Mouse (Mus musculus) 3T3-L1 (cell line): ENCODE measurements around the gene Enkd1.
A peak's percentile ranks its signal among the peaks of the same experiment; 100 is the strongest.

Experiments
- DNase-seq: peaks from one replicate; pipeline ENCODE4 v3.0.0-alpha.2; 2015; ENCODE audit warnings: low read depth, low spot score

Enkd1 gene

DNA sequence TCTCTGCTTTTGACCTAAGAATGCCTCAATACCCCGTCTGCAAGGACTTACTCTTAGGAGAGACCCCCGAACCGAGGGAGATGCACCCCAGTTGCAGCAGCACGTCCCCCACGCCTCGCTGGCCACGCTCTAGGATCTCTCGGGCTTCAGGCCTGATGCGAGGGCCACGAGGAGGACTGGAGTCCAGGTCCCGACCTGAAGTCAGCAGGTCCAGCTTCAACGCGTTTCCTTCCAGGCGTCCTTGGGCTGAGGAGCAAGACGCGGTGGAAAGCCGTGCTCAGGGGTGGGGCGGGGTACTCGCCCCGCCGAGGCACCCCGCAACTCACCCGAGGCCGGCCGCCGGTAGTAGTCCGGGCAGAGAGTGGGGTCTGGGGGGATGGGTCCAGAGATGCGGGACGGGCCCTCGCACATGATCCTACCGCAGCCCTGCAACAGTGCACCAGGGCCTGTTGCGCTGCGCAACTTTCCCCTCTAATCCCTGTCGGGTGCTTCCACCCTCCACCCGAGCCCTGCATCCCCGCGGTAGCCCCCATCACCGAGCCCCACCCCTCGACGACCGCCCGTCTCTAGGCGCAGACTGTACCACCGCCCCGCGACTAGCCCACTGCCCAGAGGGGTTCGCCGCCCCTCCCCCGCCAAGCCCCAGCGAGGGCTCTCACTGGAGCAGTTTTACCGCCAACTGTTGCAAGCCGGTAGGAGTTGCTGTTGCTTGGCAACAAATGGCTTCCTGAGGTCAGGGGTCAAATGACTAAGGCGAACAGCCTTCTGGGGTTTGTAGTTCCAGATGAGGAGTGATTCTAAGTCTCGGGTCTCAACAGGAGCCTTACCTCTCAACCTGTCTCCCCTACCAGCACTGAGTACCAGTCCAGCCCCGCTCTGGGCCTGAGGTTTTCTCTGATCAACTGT, at the start of gene Enkd1, which contains the start of gene 4933405L10Rik:
Gene Enkd1, minus strand, starts transcription at position 713 of the 906 bp plus-strand sequence.
Gene 4933405L10Rik, plus strand, starts transcription at position 158 of the 906 bp plus-strand sequence.
- DNase-seq: peak; percentile 96

DNA sequence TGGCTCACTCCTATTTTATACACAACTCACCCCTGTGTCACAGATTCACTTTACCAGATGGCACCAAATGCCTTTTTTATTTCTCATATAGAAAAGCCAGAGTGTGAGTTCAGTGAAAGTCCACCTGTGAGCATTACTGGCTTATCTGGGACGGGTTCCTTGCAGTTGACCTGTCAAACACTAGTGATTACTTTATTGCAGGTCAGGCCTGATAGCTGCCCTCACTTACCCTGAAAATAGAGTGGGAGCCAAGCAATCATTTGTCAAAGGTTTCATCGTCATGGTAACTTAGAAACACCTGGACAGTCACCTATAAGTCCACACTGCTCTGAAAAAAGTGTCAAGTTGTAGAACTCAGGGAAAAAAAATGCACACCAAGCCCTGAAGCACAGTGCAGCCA, 46.7 kb upstream of the Enkd1 start:
- DNase-seq: no peak

DNA sequence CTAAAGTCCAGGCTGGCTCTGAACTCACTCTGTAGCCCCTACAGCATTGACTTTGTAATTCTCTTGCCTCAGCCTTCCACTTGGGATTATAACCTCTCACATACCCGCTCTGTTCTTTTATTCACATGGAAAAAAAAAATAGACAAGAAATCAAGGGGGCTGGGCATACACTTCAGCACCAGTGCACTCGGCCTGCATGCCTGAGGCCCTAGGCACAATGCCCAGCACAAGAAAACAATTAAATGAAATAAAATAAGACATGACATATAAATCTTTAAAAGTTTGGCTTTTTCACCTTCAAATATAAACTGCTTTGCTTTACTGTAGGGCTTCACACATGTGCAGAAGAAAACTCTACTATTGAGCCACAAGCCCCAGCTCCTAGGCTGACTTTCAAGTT, 45.9 kb upstream of the Enkd1 start:
- DNase-seq: peak; percentile 67

DNA sequence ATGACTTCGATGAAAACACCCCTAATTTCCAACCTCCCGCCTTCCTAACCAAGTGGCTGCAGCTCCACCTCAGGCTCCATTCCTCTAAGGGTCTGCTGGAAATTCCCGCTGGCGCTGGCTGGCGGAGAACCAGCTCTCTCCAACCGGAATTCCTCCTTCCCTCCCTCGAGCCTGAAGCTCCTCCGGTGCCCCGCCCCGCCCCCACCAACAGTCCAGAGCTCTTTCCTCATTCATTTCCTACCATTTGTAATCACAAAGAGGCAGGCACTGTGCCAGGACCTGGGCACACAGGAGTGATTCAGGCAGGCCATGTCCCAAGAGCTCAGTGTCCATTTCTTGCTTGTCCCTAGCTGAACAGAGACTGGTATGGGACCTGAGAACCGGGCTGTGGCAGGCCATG, 42.6 kb upstream of the Enkd1 start:
- DNase-seq: peak; percentile 88

DNA sequence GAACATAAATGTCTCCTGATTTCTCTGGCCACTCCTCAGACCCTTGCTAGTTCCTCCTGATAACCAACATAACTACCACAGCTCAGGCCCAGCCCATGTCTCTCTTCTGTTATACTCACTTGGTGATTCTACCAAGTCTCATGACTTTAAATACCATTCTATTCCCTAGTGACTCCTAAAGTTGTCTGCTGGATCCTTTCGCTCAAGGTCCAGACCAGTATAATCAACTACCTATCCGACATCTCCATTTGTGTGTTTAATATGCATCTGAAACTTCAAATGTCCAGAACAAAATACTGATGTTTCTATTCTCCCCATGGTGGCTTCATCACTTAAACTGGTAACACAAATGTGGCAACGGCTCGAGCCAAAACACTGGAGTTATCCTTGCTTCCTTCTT, 35.3 kb upstream of the Enkd1 start:
- DNase-seq: peak; percentile 50

DNA sequence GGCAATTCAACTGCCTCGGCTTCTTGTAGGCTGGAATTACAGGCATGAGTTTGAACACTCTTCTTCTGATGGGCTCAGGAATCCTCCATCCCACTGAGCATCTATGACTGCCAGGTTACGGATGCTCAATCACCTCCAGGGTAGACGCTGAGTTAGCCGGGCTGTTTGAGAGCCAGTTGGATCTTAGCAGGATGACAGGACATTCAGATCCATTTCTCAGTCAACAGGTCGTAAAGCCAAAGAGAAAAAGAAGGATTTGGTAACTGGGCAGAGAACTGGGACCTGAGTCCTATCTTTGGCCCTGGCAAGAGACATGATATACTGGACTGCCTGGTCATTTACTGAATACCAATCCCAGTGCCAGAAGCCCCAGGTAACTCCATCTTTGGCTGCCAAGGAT, 31.2 kb upstream of the Enkd1 start:
- DNase-seq: no peak

DNA sequence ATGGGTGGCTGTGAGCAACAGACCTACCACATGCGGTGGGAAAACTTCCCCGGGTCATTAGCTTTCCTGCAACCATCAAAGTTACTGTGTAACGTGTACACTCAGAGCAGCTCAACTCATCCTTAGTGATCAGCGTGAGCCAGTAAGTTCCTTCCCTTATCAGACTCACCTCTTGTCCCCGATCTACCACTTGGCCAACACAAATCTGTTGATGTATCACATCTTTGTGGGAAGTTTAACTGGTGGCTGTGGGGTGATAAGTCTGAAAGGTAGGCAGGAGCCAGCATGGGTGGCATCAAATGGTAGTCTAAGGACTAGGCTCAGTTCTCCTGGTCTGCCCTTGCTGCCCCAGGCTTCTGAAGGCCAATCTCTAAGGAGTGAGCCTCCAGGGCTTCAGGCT, 24.2 kb upstream of the Enkd1 start:
- no peak for DNase-seq

DNA sequence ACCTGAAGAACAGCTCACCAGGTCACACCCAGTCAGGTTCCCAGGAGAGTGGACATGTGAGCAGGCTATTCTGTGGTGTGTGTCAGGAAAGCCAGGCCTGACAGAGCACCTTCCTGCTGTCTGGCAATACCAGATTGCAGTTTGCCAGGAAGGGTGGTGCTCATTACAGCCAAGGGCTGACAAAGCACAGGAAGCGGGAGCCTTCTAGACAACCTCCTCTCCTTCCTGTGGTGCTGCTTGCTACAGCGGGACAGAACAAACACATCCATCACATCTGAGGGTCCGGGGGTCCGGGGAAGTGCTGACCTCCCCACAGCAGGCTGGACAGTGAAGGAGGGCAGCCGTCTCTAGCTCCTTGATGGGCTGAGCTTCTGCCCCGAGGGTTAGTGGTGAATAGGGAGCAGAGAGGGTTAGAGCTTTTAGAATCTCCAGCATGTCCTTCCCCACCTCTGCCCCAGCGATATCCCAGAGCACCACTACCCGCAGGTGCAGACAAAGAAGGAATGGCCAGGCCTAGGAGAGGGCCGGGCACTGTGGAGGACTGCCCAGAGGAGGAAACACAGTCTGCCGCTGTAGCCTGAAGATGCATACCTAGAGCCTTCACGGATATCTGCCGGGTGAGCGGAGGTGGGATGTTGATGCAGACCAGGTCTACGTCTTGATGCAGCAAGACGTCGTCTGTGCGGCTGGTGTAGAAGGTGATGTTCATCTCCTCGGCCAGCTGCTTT, 19.6 kb upstream of the Enkd1 start:
- DNase-seq: no peak

DNA sequence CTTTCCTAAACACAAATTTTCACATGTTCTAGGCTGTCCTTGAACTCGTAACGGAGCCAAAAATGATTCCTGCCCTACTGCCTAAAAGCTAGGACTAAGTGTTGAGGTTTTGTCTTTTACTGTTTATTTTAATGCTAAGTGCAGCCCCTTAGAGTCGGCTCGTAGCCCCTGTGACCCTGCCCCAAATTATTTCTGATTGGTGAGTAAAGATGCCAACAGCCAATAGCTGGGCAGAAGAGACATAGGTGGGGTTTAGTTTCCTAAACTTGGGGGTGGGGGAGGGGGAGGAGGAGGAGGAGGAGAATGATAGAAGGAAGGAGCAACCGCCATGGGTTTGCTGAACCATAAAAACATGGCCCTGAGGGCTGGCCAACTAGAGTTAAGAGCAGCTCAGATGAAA, 17.7 kb upstream of the Enkd1 start:
- DNase-seq: no peak

DNA sequence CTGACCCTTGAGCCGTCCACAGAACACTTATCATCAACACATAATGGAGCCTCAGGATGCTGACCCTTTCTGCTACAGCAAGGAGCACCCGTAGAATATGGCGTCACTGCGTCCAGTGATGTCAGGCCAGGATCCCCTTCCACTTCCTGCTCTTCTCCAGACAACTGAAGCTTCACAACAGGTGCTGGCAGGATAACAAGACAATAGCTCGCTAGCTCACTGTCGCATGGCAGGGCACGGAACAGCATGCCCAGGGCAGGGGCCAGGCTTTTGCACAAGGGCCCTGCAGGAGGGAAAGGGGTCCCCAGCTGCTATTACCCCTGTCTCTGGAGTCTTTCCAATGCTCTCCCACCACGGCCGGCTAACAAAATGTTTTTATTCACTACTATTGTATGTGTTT, 14.9 kb upstream of the Enkd1 start:
- DNase-seq: no peak

DNA sequence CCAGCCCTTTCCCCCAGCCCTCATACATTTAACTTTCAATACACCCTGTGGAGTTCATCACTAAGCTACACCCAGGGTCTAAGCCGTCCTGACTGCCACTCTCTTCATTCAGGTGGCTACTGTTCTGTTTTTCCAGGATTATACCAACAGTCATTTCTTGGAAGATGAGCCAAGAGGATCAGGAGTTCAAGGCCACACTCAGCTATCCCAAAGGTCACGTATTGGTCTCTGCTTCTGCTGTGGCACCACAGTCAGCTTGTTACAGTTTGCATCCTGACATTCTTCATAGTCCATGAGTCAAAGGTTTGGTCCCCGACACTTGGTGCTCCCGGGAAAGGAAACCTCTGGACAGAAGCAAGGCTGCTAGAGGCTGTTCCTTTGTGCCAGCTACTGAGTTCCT, 11.6 kb upstream of the Enkd1 start:
- DNase-seq: no peak

DNA sequence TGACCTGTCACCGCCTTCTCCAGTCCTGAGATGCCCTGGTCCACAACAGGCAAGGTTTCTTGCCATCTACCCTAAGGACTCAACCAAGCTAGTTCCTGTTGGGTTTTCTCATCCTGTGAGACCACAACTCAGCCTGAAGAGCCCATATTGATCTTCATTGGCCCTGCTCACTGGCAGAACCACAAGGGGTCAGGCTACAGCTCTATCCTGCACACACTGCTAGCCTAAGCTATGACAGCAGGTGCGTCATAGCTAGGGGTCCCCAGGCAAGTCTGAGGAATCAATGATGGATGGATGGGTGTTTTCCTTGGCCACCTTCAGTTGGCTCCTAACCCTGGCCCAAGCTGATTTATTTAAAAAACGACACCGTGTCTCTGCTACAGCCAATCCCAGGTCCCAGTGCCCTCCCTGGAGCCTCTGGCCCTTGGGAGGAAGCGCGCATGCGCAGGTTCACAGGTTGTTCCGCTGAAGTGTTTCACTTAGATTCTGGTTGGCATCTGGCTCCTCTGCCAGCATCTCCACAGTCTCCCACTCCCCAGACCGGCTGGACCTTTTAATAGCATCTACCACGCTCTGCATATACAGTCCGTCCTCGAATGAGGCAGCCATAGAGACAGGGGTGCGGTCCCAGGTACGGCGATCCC, 8.4 kb upstream of the Enkd1 start:
- no peak for DNase-seq

DNA sequence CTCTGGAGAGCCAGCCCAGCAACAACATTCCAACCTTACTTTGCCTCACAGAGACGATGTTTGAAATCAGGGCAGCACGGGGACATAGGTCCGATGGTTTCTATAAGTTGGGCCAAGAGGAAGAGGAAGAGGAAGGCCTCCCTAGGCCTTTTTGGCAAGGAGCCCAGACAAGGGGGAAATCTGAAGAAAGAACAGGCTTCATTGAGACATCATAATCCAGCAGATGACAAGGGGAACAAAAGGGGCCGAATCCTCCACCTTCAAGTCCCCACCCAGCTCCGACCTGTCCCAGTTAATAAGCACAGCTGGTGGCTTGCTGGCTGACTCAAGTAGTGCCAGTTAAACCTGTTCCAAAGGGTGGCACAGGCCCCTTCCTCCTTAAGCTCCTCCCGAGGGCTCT, 7.0 kb upstream of the Enkd1 start:
- DNase-seq: no peak

DNA sequence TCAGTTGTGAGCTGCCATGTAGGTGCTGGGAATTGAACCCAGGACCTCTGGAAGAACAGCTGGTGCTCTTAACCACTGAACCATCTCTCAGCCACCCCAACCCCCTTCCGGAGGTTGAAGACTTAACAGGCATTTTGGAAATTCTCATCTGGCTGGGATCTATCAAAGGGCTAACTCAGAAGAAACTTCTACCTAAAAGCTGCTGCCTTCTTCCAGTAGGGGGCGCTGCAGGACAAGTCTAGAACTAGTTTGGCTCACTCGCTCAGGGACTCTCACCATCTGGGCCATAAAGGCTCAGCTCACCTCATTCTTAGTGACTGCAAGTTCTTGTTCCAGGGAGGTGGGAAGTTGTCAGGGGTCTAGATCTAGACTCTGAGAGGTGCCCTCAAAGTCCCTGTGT, 6.1 kb upstream of the Enkd1 start:
- peak; percentile 96 for DNase-seq

DNA sequence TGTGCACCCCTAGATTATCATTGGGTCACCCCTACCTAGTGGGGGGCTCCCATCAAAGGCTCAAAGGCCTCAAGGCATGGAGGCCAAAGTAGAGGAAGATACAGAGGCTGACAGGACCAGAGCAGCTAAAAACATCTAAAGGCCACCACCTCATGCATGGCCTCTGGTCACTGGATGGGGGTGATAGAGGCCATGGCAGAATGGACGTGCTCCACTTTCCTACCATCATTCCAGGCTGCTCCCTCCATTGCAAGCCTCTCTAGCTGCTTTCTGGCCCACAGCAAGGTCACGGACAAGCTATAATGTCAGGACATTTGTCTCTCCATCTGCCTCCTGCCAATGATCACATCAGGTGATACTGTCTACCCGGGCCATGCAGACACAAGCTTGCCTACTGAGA, 4.3 kb upstream of the Enkd1 start:
- no peak for DNase-seq

DNA sequence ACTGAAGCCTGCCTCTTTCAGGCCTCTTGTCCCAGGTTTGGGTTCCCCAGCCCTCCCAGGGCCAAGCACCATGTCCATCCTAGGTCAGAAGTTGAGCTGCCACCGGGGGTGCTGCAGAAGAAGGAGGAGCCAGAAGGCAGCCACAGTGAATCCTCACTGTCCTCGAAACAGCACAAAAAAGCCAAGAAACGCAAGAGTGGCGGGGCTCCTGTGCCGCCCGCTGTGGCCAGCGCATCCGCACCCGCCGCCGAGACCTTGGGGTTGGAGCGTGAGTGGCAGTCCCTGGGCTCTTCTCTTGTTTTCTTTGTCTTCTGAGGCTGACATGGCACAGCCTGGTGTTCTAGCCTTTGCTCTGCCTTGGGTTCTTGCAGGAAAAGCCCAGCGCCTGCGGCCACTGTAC, 1.3 kb upstream of the Enkd1 start:
- DNase-seq: no peak

DNA sequence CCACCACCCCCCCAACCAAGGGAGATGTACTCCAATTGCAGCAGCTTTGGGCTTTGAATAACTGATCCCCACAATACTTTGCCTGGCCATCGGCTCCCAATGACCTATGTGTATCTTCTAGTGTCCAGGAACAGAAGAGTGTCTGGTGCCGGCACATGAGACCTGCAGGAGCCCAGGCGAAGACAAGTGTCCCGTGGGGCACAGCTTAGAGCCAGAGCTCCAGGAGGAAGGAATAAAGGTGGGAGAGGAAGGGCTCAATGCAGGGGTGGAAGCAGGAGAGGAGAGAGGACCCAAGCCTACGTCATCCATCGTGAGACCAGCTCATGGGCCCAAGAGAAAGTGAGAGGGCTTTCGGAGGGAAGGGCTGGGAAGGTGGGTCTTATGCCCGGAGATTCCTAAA, 665 bp upstream of the Enkd1 start:
- DNase-seq: no peak

DNA sequence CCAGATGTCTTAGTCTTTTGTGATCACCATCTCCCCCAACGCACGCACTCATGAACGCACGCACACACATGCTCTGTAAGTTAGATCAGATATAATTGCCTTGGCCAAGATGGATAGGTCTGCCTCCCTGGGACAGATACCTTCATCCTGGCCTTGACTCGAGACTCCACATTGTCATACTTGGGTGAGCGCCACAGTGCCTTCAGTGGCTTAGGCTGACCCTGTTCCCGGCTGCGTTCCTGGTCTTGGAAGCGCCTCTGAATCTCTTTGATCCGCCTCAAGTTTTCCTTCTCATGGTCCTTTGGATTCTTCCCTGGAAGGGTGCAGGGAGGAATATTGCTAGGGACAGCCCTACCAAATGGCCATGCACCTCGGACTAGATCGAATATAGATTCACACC, 1.6 kb downstream of the Enkd1 start:
- DNase-seq: no peak

DNA sequence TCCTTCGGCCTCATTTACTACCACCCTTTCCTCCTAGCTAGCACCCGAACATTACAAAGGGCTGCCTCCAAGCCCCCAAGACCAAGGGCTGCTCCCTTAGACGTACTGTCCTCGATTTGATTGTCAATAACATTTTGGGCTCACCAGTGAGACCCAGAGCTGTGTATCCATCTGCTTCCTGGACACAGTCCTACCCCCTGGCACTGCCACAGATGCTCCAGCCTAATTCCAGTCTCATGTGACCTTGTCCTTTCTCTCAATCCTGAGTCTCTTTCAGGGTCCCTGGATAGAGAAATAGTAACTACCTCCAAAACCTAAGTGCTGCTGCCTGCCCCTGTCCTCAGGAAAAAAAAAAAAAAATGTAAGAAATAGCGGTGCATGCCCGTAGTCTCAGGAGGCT, 3.1 kb downstream of the Enkd1 start:
- DNase-seq: no peak

DNA sequence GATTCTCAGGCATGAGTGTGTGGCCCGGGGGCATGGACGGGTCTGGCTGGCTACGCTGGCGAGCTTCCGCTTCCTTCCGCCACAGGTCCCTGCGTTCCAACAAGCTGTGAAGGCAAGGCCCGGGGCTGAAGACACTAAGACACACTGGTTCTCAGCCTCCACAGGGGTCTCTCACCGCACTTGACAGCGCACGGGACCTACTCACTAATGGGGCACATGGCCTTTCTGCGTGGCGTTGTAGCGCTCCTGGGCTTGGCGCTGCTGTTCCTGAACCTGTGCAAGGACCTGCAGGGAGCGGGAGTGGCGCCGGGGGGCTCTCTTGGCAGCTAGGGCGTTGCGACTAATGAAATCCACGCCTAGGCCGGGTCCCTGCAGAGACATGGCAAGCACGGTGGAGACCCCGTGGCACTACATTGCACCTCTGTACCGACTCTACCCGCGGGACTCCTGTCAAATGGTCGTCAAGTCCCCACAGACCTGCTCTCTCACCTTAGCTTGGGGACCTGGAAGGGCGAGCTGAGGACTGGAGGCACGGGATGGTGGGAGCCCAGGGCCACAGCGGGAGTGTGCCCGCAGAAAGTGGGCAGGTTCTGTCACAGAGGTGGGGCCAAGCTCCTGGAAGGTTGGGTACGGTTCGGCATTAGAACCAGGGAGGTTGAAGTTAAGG, 3.7 kb downstream of the Enkd1 start:
- DNase-seq: no peak

DNA sequence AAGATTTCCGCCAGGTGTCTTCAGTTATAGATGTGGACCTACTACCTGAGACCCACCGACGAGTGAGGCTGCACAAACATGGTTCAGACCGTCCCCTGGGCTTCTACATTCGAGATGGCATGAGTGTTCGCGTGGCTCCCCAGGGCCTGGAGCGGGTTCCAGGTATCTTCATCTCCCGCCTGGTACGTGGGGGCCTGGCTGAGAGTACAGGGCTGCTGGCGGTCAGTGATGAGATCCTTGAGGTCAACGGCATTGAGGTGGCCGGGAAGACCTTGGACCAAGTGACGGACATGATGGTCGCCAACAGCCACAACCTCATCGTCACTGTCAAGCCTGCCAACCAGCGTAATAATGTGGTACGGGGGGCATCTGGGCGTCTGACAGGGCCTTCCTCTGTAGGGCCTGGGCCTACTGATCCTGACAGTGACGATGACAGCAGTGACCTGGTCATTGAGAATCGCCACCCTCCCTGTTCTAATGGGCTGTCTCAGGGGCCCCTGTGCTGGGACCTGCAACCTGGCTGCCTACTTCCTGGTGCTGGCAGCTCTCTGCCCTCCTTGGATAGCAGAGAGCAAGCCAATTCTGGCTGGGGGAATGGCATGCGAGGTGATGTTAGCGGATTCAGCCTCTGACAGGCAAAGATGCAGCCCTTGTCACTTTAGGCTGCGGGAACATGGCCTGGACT, 5.1 kb downstream of the Enkd1 start:
- no peak for DNase-seq
